Mouse (Mus musculus): ENCODE measurements around the gene Rfc4. TPM values are rescaled to one million over a fixed set of nuclear protein-coding genes. Genes with fewer than 3 reads are reported as not detected.

Gene Rfc4
- polyA plus RNA-seq, 1 experiment: 18.9 TPM

Other genes with a start within 250 kb of the Rfc4 start
- not detected for gene Ahsg, start 236.5 kb downstream of the Rfc4 start, polyA plus RNA-seq (2012; fragmentation: generic; extraction: Trizol)
- gene Fetub, start 209.4 kb downstream of the Rfc4 start, polyA plus RNA-seq (2012; fragmentation: generic; extraction: Trizol): 1.7 TPM
- not detected for gene Hrg, start 176.7 kb downstream of the Rfc4 start, polyA plus RNA-seq (2012; fragmentation: generic; extraction: Trizol)
- gene Kng2, start 98.3 kb downstream of the Rfc4 start, polyA plus RNA-seq (2012; fragmentation: generic; extraction: Trizol): not detected
- gene Kng1, start 69.9 kb downstream of the Rfc4 start, polyA plus RNA-seq (2012; fragmentation: generic; extraction: Trizol): not detected
- gene Eif4a2, start 20.3 kb downstream of the Rfc4 start, polyA plus RNA-seq (2012; fragmentation: generic; extraction: Trizol): 141 TPM
- gene Adipoq, start 18.8 kb upstream of the Rfc4 start, polyA plus RNA-seq (2012; fragmentation: generic; extraction: Trizol): not detected
- 5.7 TPM for gene St6gal1, start 97.0 kb upstream of the Rfc4 start, polyA plus RNA-seq (2012; fragmentation: generic; extraction: Trizol)

Data from myocyte (in vitro differentiated cells).